Mouse (Mus musculus) kidney, adult 2 months (tissue): ENCODE measurements around the gene Tbc1d1.

Source experiments
- CTCF ChIP-seq: fragments of 200-500 bp; conservative IDR thresholded peaks from 2 replicates; pipeline ENCODE4 v1.5.1; 2011; ENCODE audit warnings: low read depth, mild to moderate bottlenecking, control low read depth, low read length, moderate library complexity, mixed read lengths; ENCODE audit not compliant: insufficient read depth, insufficient read length
- POLR2A ChIP-seq: fragments of 200-500 bp; IDR thresholded peaks from one replicate; pipeline ENCODE4 v1.6.1; 2011; ENCODE audit warnings: low read depth, low read length, control low read depth

- TF ChIP-seq CTCF (no peak), POLR2A (no peak)
Observed at GRCm38 (mm10) chr5:64365187-64366066, 209.3 kb downstream of the Tbc1d1 start.
